Mouse (Mus musculus) B cell, adult 62 days (primary cell): ENCODE measurements around the gene Zbtb11. TPM values are rescaled to one million over a fixed set of nuclear protein-coding genes. Genes with fewer than 3 reads are reported as not detected.

Experiments used
- total RNA-seq: library from RNA; stranded (reverse); gene quantifications from 4 replicates; pipeline ENCODE4 v1.2.4, GENCODE M21; 2023

The Zbtb11 gene
- 45.3 to 52.9 TPM (median 48.7 TPM) in 4 replicates for total RNA-seq

DNA sequence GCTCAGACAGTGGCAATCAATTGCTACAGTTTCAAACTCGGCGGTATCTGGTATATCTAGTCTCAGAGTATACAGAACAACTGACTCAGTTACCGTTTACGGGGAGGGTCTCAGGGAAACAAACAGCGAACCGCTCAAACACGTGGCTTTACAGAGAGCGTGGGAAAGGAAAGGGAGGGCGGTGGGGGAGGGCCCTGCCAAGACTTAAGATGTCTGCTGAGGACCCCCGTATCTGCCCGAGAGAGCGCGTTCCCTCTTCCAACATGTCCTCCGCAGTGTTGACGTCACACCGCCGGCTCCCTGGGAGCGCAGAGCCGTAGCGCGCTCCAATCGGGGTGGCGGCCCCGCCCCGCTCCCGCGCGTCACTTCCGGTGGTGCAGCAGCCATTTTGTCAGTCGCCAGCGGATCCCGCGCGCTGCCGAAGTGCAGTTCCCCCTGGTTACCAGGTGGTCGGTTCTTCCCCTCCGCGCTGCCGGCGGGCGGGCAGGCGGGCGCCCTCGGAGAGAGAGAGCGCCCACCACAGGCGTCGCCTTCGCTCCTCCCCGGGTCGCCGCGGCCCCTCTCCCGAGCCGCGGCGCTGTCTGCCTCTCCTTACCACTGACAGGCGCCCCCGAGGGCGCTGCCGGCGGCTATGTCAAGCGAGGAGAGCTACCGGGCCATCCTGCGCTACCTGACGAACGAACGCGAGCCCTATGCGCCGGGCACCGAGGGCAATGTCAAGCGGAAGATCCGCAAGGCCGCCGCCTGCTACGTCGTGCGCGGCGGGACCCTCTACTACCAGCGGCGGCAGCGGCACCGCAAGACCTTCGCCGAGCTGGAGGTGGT lies at the start of gene Zbtb11:
Zbtb11 (plus strand) TSS at position 453 of the 825 bp plus-strand sequence.

GRCm38 (mm10) chr16:55934453-55935037 lies 39.1 kb upstream of the Zbtb11 start, which contains the start of gene Cep97:
Gene Cep97, minus strand, starts transcription at chr16:55934855.

GRCm38 (mm10) chr16:55966212-55966871 lies 7.3 kb upstream of the Zbtb11 start, which contains the start of gene Rpl24:
Gene Rpl24, plus strand, starts transcription at chr16:55966275.

GRCm38 (mm10) chr16:56029661-56030082 lies 56.0 kb downstream of the Zbtb11 start, which contains the start of gene Pcnp:
Gene Pcnp, minus strand, starts transcription at chr16:56029739.

DNA sequence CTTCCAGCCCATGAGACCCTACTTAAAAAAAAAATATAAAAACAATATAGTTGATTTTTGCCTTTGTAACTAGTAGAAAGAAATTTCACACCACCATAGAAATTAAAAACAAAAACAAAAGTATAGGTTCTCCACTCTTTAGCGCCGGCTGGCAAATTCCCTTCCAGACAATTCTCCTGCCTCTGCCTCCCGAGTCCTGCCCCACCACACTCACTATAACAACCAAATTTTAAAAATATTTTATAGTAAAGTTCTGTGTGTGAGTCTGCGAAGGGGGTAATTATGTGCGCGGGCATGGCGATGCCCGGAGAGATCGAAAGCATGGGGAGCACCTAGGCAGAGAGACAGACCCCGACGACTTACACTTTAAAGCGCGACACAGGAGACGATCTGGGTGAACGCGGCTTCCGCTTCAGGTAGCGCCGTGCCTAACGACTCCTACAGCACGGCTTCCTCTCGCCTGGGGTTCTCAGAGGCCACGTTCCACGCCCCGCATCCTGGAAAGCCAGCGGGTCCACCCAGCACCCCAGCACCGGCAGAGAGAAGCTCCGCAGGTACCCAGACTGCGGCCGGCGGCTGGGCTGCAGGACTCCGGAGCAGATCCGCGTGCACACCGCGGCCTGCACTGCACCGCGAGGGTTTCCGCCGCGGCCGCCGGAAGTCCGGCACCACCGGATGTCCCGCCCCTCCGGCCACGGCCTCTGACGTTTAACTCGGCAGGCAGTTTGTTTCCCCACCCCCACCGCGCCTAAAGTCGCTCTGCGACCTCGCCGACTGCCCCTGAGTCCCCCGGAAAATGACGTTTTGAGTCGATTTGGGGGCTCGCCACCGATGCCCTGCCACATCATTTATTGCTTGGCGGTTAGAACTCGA lies 63.7 kb downstream of the Zbtb11 start, which contains the start of gene Trmt10c:
Trmt10c (minus strand) TSS at position 682 of the 873 bp plus-strand sequence.

GRCm38 (mm10) chr16:56048038-56048437 lies 74.4 kb downstream of the Zbtb11 start, which contains the start of gene Senp7:
Gene Senp7, plus strand, starts transcription at chr16:56048338.

Other genes starting within 250 kb of the Zbtb11 start
- gene Nfkbiz, start 135.0 kb upstream of the Zbtb11 start, total RNA-seq: 76.9 to 100 TPM (median 86.5 TPM) in 4 replicates
- 22.6 to 28.6 TPM (median 24.6 TPM) in 4 replicates for gene Nxpe3, start 78.6 kb upstream of the Zbtb11 start, total RNA-seq
- 12.1 to 16.5 TPM (median 14.0 TPM) in 4 replicates for gene Cep97, start 39.0 kb upstream of the Zbtb11 start, total RNA-seq
- gene Rpl24, start 7.6 kb upstream of the Zbtb11 start, total RNA-seq: 751 to 839 TPM (median 789 TPM) in 4 replicates
- 101 to 112 TPM (median 108 TPM) in 4 replicates for gene Pcnp, start 55.9 kb downstream of the Zbtb11 start, total RNA-seq
- gene Trmt10c, start 63.9 kb downstream of the Zbtb11 start, total RNA-seq: 11.1 to 15.0 TPM (median 12.9 TPM) in 4 replicates
- 80.7 to 95.7 TPM (median 87.1 TPM) in 4 replicates for gene Senp7, start 74.5 kb downstream of the Zbtb11 start, total RNA-seq
- 1.9 to 2.7 TPM (median 2.3 TPM) in 4 replicates for gene Impg2, start 230.4 kb downstream of the Zbtb11 start, total RNA-seq